Mouse (Mus musculus): ENCODE measurements at regions not wholly inside any gene's neighbourhood (a gene's known extent, or its start where the extent isn't known, plus 50 kb on each side); places are given as distances from the start of the nearest gene placed in this dataset.

GRCm38 (mm10) chr7:136365318-136366211, 528.8 kb upstream of the Mgmt start:
- no peak for DNase-seq (ENCODE audit: low spot score in 2 of 2)

GRCm38 (mm10) chr7:136377259-136377658, 517.2 kb upstream of the Mgmt start:
- no peak for DNase-seq (ENCODE audit: low spot score in 2 of 2)

DNA sequence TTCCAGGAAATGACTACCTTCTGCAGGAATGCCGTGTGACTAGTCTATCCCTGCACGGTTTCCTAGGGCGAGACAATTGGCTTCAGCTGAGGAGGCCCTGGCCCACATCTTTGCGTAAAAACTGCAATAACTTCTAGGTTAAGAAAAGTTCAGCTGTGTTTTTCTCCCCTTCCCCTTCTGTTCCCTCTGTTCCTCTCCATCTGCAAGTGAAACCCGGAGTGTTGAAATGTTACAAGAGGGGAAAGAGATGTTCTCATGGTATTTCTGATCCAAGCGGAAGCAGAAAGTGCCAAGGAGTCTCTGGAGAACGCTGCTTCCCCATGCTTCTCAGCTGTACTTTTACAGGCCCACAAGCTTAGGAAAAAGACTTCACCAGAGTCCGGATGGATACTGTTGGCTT, 516.7 kb upstream of the Mgmt start:
- DNase-seq (ENCODE audit: low spot score in 2 of 2): no peak

GRCm38 (mm10) chr7:136378321-136378720, 516.1 kb upstream of the Mgmt start:
- DNase-seq (ENCODE audit: low spot score in 2 of 2): no peak

GRCm38 (mm10) chr7:136379319-136379718, 515.1 kb upstream of the Mgmt start:
- DNase-seq (ENCODE audit: low spot score in 2 of 2): no peak

GRCm38 (mm10) chr7:136379741-136380140, 514.7 kb upstream of the Mgmt start:
- DNase-seq (ENCODE audit: low spot score in 2 of 2): no peak

GRCm38 (mm10) chr7:136383296-136383695, 511.1 kb upstream of the Mgmt start:
- no peak for DNase-seq (ENCODE audit: low spot score in 2 of 2)

DNA sequence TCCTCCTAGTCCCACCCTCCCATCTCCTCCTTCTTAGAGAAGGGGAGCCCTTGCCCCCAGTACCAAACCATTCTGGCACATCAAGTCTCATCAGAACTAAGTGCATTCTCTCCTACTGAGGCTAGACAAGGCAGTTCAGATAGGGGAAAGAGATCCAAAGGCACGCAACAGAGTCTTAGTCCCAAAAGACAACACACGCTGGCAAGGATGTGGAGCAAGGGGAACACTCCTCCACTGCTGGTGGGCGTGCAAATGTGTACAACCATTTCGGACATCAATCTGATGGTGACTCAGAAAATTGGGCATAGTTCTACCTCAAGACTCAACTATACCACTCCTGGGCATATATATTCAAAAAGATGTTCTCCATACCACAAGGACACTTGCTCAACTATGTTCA, 506.7 kb upstream of the Mgmt start:
- DNase-seq (ENCODE audit: low spot score in 2 of 2): no peak

DNA sequence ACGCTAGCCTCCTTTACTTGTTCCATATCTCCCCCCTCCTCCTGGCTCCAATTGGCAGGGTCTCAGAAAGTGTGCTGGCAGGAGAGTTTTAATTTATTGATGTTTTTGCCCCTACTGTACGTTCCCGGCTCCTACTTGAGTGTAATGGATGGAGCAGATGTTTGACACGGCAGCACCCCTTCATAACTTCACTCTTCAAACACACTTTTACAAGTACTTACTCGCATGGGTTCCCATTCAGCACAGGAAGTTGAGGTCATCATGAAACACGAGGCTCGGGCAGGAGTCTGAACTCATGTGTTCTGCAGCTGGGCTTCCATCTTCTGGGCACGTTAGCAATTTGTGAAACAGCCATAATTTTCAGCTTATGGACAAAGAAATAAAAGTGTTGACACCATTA, 504.3 kb upstream of the Mgmt start:
- no peak for DNase-seq (ENCODE audit: low spot score in 2 of 2)

DNA sequence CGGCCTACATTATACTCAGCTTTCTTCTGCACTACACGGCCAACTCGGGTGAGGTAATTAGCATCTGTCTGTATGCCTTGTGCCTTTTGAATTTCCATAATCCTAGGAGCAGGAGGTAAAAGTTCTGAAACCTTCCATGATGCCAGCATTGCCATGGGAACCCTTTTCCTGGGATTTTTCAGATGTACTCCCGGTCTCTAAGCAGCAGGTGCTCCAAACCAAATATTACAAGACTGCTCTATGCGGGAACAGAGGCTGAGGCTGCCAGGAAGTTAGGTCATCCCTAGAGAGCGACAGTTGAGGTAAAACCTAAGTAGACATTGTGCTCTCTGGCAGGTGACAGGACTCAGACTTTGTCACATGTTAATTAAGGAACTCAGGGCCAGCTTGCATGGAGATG, 501.0 kb upstream of the Mgmt start:
- DNase-seq (ENCODE audit: low spot score in 2 of 2): no peak

DNA sequence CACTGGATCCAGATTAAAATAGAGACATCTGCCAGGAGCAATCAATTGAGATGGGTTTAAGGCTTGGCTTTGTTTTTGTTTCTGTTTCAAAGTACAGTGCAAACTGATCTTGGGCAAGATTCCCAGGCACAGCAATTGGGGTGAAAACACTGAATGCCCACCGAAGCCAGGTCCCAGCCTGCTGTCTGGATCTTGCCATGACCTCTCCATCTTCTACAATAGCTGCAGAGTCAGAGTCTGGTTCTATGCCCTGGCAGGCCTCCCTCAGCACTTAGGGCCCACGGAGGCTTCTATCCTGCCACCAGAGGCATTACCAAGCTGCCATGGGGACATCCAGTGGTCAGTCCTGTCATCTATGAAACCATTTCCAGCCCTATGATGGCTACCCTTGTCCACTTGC, 498.6 kb upstream of the Mgmt start:
- no peak for DNase-seq (ENCODE audit: low spot score in 2 of 2)

DNA sequence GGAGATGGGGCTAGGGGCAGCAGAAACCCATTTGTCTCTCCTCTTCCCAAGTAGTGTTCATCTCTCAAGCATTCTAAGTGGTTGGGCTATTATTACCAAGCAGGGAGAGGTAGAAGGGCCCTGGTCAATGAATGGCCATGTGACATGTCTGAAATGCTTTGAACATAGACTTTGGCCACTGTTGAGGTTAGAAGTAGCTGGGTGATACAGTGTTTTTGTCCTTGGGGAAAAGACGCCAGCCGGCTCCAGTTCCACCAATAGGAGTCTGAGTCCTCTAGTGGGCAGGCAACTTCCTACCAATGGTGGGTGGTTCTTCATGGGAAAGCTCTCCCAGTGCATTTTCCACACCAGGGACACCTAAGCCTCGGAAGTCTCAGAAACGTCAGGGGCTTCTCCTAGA, 497.3 kb upstream of the Mgmt start:
- no peak for DNase-seq (ENCODE audit: low spot score in 2 of 2)

DNA sequence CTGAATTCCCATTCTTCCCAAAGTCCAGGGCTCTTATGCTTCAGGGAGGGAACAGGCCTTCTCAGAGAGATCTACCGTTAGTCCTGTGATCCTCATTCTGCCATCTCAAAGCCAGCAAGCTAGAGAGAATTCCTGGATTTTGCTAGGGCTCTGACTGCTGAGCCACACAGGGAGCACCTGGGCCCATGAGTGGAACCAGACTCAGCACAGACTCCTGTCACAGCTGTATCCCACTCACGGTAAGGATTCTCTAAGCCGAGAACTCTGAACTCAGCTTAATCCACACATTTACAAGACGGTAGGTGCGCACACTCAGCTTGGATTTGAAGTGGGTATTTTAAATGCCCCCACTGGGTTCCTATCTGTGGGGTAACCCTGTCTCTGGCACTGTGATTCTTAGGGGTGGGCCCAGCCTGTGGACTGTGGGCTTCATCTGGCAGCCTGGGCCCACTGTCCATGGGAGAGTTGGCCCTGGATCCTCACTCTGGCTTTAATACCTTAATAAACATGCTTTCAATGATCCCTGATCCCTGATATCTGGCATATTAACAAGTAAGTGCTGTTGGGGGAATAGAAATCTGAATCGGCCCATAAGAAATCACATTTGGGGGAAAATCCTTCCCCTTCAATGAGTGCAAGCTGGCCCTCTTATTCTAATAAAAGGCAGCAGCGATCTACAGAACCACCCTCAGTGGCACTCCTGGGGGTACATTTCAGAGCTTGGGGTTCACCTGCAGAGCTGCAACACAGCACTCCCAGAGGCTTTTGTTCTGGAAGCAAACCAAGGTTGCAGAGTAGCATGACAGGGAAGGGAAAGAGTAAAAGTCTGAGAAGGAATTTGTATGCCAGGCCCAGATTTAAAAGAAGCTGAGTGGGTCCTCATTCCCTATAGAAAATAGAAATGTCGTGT, 491.5 kb upstream of the Mgmt start:
- DNase-seq (ENCODE audit: low spot score in 2 of 2): no peak

DNA sequence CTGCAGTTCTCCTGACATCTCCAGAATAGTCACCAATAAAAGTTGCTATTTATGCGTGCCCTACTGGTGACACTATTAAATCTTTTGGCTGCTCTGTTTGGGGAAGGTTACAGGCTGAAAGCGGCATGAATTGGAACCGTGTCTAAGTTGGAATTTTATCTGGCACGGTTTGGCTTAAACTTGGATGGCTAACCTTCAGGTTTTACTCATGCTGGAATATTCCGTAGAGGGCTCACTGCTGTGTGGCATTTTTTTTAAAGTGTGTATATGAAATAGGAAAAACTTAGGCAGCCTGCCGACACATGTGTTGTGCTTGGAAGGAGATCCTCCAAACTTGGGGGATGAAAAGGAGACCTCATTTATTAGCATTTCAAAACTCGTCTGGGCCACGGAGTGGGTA, 489.0 kb upstream of the Mgmt start:
- DNase-seq (ENCODE audit: low spot score in 2 of 2): no peak

DNA sequence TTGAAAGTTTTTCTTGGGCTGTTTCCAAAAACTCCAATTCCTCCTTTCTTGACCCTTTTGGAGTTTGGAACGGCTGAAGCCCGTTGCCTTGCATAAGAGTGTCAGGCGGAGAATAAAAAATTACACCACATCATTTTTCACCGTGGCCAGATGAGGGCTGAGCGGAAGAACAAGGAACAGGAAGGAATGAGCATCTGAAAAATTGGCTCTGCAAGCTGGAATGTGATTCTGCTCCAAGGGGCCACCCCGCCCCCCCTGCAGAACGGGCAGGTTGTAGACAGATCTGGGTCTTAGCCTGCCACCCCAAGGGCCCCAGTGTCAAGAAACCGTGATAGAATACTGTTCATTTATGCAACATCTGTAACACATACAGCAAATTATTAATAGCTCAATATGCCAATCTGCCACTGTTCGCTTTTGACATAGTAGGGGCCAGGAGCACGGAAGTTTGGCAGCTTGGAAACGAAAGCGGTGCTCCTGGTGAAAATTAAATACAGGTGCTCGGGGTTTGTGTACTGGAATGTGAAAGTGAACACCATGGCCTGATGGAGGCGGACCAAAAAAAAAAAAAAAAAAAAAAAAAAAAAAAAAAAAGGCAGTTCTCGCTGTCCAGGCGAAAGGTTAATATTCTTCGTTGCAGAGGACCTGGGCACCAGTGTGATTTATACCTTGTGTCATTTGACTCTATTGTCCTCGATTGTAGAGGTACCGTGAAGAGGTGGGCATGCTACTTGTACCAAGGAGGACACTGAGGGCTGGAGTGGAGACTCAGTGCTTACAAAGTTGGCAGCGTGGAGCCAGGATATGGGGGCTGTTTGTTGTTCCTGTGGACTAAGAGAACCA, 487.9 kb upstream of the Mgmt start:
- no peak for DNase-seq (ENCODE audit: low spot score in 2 of 2)

DNA sequence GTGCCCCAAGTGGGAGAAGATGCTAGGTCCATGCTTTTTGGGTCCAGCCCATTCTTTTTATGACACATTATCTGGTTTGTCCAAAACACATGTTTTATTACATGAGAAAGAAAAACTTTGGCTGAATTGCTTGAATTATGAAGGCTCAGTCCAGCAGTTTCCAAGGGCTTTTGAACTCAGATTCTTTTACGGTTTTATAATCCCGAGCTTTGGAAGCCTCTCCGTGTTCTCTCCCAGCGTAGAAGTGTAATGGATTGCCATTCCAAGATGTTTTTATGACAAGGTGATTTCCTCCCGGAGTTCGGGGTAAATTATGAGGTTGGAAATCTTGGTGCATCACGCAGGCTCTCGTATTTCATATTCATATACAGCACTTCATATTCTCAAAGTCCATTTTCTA, 479.6 kb upstream of the Mgmt start:
- no peak for DNase-seq (ENCODE audit: low spot score in 2 of 2)

GRCm38 (mm10) chr7:136417327-136417726, 477.1 kb upstream of the Mgmt start:
- no peak for DNase-seq (ENCODE audit: low spot score in 2 of 2)

- DNase-seq (ENCODE audit: low spot score in 2 of 2): no peak
Measured at GRCm38 (mm10) chr7:136423846-136424531, 470.4 kb upstream of the Mgmt start.

DNA sequence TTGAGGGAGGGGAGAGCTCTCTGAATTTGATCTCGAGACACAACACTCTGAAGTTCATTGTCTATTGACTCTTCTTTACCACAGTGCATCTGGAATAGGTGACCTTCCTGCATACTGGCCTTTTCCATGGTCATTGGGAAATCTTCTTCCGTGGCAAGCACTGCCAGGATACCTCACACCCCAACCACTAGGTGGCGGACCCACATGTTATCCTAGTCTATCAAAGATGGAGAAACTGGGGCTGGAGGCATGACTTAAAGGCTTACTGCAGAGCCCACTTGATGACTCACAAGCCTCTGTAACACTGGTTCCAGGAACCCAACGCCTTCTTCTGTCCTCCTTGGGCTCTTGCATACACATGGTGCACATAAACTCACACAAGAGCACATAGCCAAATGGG, 467.2 kb upstream of the Mgmt start:
- no peak for DNase-seq (ENCODE audit: low spot score in 2 of 2)

- DNase-seq (ENCODE audit: low spot score in 2 of 2): no peak
Measured at GRCm38 (mm10) chr7:136430085-136431011, 464.1 kb upstream of the Mgmt start.

Data from right cerebral cortex, adult 2 months (tissue).